Mouse (Mus musculus) cortical plate, adult 2 months (tissue): Measurements from ENCODE around the gene Dvl1. TPM values are rescaled to one million over a fixed set of nuclear protein-coding genes. Genes with fewer than 3 reads are reported as not detected.

Source experiments
- H3K27ac ChIP-seq: fragments of 200-500 bp; 2 replicates; pipeline ENCODE4 v1.5.1; 2012; ENCODE audit warnings: low read length, control low read depth, inconsistent platforms; ENCODE audit not compliant: insufficient read depth
- H3K4me1 ChIP-seq: fragments of 200-500 bp; 2 replicates; pipeline ENCODE4 v1.6.1; 2011; ENCODE audit warnings: low read length; ENCODE audit not compliant: control insufficient read depth, insufficient read depth
- H3K4me3 ChIP-seq: fragments of 200-500 bp; 2 replicates; pipeline ENCODE4 v1.5.1; 2011; ENCODE audit warnings: mild to moderate bottlenecking, low read length, control low read depth; ENCODE audit not compliant: insufficient read depth
- CTCF ChIP-seq: fragments of 200-500 bp; IDR thresholded peaks from 2 replicates; pipeline ENCODE4 v1.5.1; 2011; ENCODE audit warnings: mild to moderate bottlenecking, control low read depth, low read length; ENCODE audit not compliant: insufficient read depth; ENCODE audit errors: extremely low read depth
- POLR2A ChIP-seq: fragments of 200-500 bp; IDR thresholded peaks from 2 replicates; pipeline ENCODE4 v1.6.1; 2011; ENCODE audit warnings: mild to moderate bottlenecking, low read length, control low read depth; ENCODE audit not compliant: insufficient read depth; ENCODE audit errors: extremely low read depth
- polyA plus RNA-seq: library from polyadenylated mRNA; depleted of rRNA; stranded (reverse); fragments of >200 nt; gene quantifications from 2 replicates; pipeline ENCODE4 v1.2.3, GENCODE M21; 2012

The Dvl1 gene
- polyA plus RNA-seq, 1 experiment, result 133 TPM

DNA sequence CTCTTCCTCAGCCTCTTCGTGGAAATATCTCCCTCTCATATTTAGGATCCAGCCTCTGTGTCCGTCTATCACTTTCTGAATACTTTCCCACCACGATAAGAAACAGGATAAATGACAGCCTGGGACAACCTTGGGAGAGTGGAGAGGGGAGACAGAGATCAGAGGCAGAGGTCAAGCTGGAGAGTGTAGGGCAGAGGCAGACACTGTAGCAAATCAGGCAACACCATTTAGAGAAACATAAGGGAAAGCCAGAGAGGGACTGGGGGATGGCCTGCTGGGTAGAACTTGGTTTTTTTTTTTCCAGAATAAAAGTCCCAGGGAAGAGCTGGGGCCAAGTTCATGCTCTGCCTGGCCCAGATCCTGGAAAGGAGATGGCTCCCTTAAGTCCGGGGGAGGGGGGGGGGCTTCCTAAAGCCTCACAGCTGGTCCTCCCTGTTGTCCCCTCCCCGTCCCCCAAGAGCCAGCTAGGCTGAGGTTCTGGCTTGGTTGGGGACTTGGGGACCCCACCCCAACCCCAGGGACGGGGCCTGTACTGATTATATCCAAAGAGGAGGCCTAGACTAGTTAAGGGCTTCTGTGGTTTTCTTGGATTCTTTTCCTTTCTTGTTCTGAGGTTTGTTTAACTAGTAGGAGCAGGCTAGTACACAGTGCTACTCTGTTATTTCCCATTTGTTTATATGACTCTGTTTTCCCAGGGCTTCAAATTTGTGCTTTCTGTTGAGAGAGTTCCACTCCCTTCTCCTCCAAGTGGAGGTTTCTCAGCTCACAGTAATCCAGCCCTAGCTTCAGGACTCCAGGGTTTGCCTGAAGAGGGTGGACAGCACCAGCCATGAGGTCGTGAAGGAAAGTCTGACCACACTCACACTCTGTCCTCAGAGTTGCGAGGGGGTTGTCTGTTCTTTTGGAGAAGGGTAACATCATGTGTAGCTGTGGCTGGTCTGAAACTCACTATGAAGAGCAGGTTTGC, 8.7 kb upstream of the Dvl1 start:
- no peaks in the 10 kb centered on the region for H3K4me1 ChIP-seq
- no peak overlapping the region for H3K27ac ChIP-seq
- H3K4me3 ChIP-seq, result no peak overlapping the region
- TF ChIP-seq CTCF (no peak), POLR2A (no peak)

DNA sequence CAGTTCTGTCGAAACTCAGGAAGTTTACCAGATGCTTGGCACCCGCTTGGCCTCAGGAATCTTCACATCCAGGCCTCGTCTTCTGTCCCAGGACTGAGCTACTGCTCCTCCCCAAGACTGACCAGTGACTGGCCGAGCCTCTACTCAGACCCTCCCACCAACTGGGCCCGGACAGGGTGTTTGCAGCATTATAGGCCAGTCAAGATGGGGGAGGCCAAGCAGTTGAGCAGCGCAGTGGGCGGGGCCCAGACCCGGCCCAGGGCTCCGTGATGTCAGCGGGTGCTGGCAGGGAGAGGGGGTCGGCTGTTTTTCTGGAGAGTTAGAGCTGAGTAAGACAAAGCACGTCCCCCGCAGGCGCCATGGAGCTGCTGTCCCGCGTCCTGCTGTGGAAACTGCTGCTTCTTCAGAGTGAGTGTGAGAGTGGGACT, 7.7 kb upstream of the Dvl1 start, which contains the start of gene Mxra8:
TSS of gene Mxra8 (plus strand) at position 198 of the 428 bp plus-strand sequence.
- Histone ChIP-seq H3K27ac (no peak within 1 kb of the TSS), H3K4me3 (peak within 1 kb of the TSS; percentile 21; the same call in 1 of the 2 replicates), H3K4me1 (no peaks in the 10 kb centered on the region)
- no peak for TF ChIP-seq POLR2A
- TF ChIP-seq CTCF, result no peak

DNA sequence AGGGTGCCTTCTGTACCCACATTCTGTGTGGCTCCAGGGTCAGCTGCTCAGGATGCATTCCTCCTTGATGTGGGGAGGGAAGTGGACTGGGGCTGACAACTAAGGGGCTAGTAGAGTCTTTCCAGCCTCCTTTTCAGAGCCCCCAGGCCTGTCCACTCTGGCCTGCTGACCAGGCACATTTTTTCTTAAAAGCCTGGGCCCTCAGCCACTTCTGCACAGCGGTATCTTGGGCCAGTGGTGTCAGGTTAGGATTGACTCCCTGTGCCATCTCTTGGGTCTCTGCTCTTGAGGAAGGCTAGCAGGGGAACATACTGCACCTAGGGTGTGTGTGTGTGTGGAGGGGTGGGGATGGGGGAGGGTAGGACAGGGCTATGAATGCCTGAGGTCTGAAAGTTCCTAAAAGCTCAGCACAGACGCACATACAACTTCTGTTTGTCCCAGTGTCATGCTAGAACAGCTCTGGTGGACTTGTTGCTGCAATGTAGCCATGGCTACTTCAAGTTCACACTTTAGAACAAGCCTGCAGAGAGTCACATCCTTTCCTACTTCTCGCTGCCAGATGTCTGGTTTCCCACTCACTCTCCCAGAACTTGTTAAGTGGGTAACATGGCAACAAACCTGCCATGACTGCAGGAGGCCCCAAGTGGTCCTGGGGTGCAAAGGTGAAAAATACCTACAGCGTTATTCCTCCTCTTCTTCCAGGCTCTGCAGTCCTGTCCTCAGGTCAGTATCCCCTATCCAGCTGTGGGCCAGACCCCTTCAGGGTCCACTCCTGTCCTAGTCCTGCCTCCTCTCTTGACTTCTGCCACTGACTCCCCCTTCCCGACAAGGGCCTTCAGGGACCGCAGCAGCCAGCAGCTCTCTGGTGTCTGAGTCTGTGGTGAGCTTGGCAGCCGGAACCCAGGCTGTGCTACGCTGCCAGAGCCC, 6.9 kb upstream of the Dvl1 start:
- TF ChIP-seq CTCF (no peak), POLR2A (no peak)
- Histone ChIP-seq H3K4me3 (peak overlapping the region; percentile 21; the same call in 1 of the 2 replicates), H3K27ac (no peak overlapping the region), H3K4me1 (no peaks in the 10 kb centered on the region)

DNA sequence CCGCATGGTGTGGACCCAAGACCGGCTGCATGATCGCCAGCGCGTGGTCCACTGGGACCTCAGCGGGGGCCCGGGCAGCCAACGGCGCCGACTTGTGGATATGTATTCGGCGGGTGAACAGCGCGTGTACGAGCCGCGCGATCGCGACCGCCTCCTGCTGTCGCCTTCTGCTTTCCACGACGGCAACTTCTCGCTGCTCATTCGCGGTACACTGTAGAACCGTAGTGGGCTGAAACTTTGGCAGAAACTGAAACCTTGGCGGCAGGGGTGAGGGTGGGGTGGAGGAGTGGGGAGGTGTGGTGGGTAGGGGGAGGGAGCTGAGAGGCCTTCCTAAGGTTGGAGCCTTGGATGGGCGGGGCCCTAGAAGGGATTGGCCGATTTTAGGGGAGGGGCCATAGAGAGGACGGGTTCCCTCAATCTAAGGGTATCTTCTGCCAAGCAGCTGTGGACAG, 6.2 kb upstream of the Dvl1 start:
- TF ChIP-seq CTCF (no peak), POLR2A (no peak)

DNA sequence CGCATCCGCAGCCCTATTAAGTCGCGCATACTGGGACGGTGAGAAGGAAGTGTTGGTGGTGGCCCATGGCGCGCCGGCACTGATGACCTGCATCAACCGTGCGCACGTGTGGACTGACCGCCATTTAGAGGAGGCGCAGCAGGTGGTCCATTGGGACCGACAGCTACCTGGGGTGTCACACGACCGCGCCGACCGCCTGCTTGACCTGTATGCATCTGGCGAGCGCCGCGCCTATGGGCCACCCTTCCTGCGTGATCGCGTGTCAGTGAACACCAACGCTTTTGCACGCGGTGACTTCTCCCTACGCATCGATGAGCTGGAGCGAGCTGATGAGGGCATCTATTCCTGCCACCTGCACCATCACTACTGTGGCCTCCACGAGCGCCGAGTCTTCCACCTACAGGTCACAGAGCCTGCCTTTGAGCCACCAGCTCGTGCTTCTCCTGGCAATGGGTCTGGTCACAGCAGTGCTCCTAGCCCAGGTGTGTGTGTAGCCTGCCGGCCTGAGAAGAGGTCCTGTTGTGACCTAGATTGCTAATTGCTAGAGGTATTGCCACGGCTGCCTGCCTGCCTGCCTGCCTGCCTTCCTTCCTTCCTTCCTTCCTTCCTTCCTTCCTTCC, 5.4 kb upstream of the Dvl1 start:
- H3K4me1 ChIP-seq, result 0 out of 2 replicates have a peak, but pooled peaks cover 3% of the 10 kb centered on the region
- no peak overlapping the region for H3K4me3 ChIP-seq
- TF ChIP-seq CTCF (no peak), POLR2A (no peak)
- H3K27ac ChIP-seq, result no peak overlapping the region

More for the DNA sequence above, 6.2 kb upstream of the Dvl1 start:
- Histone ChIP-seq H3K4me3 (peak overlapping the region; percentile 21; the same call in 1 of the 2 replicates), H3K27ac (no peak overlapping the region), H3K4me1 (no peaks in the 10 kb centered on the region)

DNA sequence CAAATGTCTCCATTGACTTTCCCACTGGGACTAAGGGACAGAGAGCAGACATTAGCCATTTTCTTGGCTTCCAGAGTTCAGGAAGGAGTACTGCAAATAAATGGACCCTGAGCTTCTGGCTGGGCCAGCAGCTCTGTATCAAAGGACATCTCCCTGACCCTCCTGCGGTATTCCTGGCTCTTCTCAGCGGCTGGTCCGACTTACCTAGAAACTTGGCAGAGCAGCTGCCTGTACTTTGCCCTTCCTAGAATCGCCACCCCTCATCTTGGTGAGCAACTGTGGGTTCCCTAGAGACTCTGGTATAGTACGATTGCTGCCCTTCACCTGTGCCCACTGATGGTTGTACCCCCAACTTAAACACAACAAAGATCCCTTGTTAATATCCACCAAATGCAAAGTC, 4.0 kb upstream of the Dvl1 start:
- H3K4me3 ChIP-seq, result no peak overlapping the region
- no peak for TF ChIP-seq CTCF
- no peak for TF ChIP-seq POLR2A
- no peak overlapping the region for H3K27ac ChIP-seq
- peaks cover 3% of the 10 kb centered on the region; the same call in 1 of the 2 replicates for H3K4me1 ChIP-seq

DNA sequence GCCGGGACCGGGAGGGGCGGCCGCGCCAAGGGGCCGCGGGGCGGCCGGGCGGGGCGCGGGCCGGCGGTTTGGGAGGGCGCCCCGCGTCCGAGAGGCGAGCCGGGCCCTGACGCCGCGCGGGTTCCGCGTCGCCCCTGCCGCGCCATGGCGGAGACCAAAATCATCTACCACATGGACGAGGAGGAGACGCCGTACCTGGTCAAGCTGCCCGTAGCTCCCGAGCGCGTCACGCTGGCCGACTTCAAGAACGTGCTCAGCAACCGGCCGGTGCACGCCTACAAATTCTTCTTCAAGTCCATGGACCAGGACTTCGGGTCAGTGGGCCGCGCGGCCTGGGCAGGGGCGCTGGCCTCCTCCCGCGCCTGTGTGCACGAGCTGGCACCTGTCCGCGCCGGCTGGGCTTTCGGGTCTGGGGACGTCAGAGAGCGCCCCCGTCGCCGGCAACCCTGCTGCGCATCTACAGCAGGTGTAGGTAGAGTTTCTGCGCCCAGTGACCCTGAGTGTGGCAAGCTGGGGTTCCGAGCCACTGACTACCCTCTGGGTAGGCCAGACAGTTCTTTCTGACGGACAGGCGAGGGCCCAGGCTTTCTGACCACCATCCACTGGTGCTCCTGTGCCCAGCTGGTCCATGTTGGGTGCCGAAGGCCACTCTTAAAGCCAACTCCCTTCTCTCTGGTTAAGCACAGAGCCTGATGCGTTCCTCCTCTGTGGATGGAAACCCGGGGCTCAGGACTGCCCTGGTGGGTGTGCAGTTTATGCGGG, 570 bp downstream of the Dvl1 start:
- TF ChIP-seq POLR2A (no peak), CTCF (no peak)
- Histone ChIP-seq H3K4me3 (peak overlapping the region; percentile 97), H3K27ac (0 out of 2 replicates have a peak overlapping the region, but pooled peaks have one; percentile 23), H3K4me1 (peaks cover 18% of the 10 kb centered on the region)

DNA sequence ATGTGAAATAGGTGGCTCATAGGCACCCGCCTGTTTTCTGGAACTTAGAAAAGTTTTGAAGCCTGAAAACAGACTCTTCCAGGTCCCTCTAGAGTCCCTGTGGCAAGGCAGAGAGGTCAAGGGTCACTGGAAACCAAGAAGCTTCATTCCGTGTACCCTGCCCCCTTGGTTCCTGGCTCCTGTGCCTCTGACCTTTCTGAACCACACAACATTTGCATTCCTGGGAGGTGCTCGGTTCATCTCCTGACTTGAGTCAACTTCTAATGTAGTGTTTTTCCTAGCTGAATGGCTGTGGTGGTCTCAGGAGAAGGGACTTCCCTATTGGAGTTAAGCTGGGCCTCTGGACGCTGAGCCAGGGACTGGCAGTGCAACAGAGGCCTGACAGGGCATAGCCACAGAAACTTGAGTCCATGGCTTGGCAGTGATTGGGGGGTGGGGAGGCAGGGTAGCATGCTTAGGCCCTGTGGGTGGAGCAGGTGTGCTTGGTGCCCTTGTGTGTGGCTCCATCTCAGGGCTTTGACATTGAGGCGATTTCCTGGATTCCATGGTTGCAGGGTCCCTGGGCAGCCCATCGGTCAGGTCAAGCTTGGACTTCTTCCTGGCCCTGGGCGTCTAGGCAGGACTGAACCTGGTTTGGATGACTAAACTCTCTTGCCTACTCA, 1.4 kb downstream of the Dvl1 start:
- Histone ChIP-seq H3K4me1 (peaks cover 18% of the 10 kb centered on the region), H3K27ac (no peak overlapping the region), H3K4me3 (peak overlapping the region; percentile 97)
- TF ChIP-seq POLR2A, result no peak
- TF ChIP-seq CTCF, result no peak
